Mouse (Mus musculus) cerebellum, adult 9-11 months (tissue): Measurements from ENCODE around the gene Rnf168.
A peak's percentile ranks its signal among the peaks of the same experiment; 100 is the strongest.

Experiments
- DNase-seq: peaks from one replicate; pipeline ENCODE4 v3.0.0; 2022

Gene Rnf168

GRCm38 (mm10) chr16:32323953-32324352 lies 46.7 kb downstream of the Rnf168 start:
- no peak for DNase-seq

GRCm38 (mm10) chr16:32330876-32331670 lies 53.8 kb downstream of the Rnf168 start:
- DNase-seq, result peak; percentile 24

GRCm38 (mm10) chr16:32332040-32332555 lies 54.8 kb downstream of the Rnf168 start, which contains the start of gene Ubxn7:
TSS of gene Ubxn7 (plus strand) at chr16:32332257.
- DNase-seq, result peak; percentile 97

- no peak for DNase-seq
Measured at GRCm38 (mm10) chr16:32332556-32333511, 55.6 kb downstream of the Rnf168 start.

- DNase-seq, result no peak
Measured at GRCm38 (mm10) chr16:32335146-32335545, 57.9 kb downstream of the Rnf168 start.

GRCm38 (mm10) chr16:32336026-32336780 lies 58.9 kb downstream of the Rnf168 start:
- no peak for DNase-seq

- DNase-seq, result no peak
Measured at GRCm38 (mm10) chr16:32337001-32337400, 59.7 kb downstream of the Rnf168 start.

- DNase-seq, result no peak
Measured at GRCm38 (mm10) chr16:32340451-32340850, 63.2 kb downstream of the Rnf168 start.

- DNase-seq, result no peak
Measured at GRCm38 (mm10) chr16:32345521-32345920, 68.3 kb downstream of the Rnf168 start.

- DNase-seq, result peak; percentile 38
Measured at GRCm38 (mm10) chr16:32350776-32351175, 73.5 kb downstream of the Rnf168 start.
